Mouse (Mus musculus) spleen, postnatal 0 days (tissue): ENCODE measurements around the gene Tax1bp1. TPM values are rescaled to one million over a fixed set of nuclear protein-coding genes. Genes with fewer than 3 reads are reported as not detected.

ENCODE experiments used
- polyA plus RNA-seq: library from polyadenylated mRNA; unstranded; fragments of >200 nt; fragmentation: Nextera tagmentation; extraction: Ambion mirVana; gene quantifications from 2 replicates; pipeline ENCODE4 v1.2.1, GENCODE M21; 2015

Gene Tax1bp1
- polyA plus RNA-seq: 131 and 150 TPM in 2 replicates

DNA sequence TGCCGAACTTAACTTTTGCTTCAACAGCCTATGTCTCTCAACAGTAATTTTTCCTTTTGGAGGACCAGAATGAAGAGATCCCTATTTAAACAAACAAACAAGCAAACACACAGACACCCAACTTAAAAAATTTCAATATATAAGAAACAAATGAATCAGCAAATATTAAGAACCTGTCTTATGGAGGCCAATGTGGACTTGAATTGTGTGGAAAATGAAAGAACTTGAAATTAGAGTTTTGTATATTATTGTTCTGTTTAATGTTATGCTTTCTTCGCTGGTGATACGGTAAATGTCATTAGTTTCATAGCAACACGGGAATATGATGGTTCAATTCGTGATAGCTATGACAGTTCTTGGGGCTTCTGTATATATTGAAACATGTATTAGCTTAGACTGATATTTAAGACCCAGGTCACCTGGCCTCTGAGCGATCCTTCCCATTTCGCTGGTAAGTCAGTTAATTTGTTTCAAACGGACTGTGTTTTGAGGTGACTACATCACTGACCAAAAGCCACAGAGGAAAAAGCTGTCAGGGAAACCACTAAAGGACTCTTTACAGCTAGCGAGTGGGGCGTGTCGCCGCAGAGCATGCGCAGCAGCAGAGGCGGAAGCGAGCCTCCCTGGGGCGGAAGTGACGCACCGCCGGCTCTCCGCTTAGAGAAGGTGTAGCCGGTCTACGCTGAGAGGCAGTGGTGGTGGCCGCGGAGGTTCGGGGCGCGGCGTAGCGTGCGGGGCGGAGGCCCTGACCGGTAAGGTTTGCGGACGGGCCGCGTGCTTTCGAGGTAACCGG, at the start of gene Tax1bp1:
Gene Tax1bp1, plus strand, starts transcription at position 626 of the 793 bp plus-strand sequence.

Other genes with a start within 250 kb of the Tax1bp1 start
- 40.4 and 46.6 TPM in 2 replicates for gene Hibadh, start 73.3 kb upstream of the Tax1bp1 start, polyA plus RNA-seq